Mouse (Mus musculus) heart, embryonic 13.5 days (tissue): ENCODE measurements around the gene Cxcr5. TPM values are rescaled to one million over a fixed set of nuclear protein-coding genes. Genes with fewer than 3 reads are reported as not detected.

Experiments used
- ATAC-seq: fragments of 200-750 bp; cut with Nextera tagmentation; 2 replicates; pipeline ENCODE4 v1.8.0; 2017; ENCODE audit warnings: moderate TSS enrichment; ENCODE audit not compliant: insufficient number of reproducible peaks, low FRiP score, low TSS enrichment; ENCODE audit errors: extremely low read depth
- H3K27ac ChIP-seq: fragments of 300-500 bp; sonication (generic); replicated peaks from 2 replicates; pipeline ENCODE4 v1.5.1; 2015; ENCODE audit warnings: moderate library complexity, mild to moderate bottlenecking, inconsistent platforms
- H3K27me3 ChIP-seq: fragments of 300-500 bp; sonication (generic); replicated peaks from 2 replicates; pipeline ENCODE4 v1.6.1; 2015; ENCODE audit warnings: mild to moderate bottlenecking, inconsistent platforms
- H3K36me3 ChIP-seq: fragments of 300-500 bp; sonication (generic); 2 replicates; pipeline ENCODE4 v1.6.1; 2015; ENCODE audit warnings: mild to moderate bottlenecking, inconsistent platforms
- H3K4me1 ChIP-seq: fragments of 300-500 bp; sonication (generic); 2 replicates; pipeline ENCODE4 v1.6.1; 2015; ENCODE audit warnings: inconsistent platforms
- H3K4me2 ChIP-seq: fragments of 300-500 bp; sonication (generic); 2 replicates; pipeline ENCODE4 v1.6.1; 2015; ENCODE audit warnings: inconsistent platforms, mild to moderate bottlenecking, moderate library complexity
- H3K4me3 ChIP-seq: fragments of 300-500 bp; sonication (generic); 2 replicates; pipeline ENCODE4 v1.5.1; 2015; ENCODE audit warnings: moderate library complexity, mild to moderate bottlenecking, inconsistent platforms
- H3K9ac ChIP-seq: fragments of 300-500 bp; sonication (generic); 2 replicates; pipeline ENCODE4 v1.6.1; 2015; ENCODE audit warnings: inconsistent platforms, mild to moderate bottlenecking, moderate library complexity
- H3K9me3 ChIP-seq: fragments of 300-500 bp; sonication (generic); 2 replicates; pipeline ENCODE4 v1.6.1; 2016; ENCODE audit warnings: inconsistent platforms
- WGBS: fragments of 180-500 bp; shearing (Covaris S2); methylation state at CpG from one replicate; pipeline ENCODE4 v1.1.7; 2015; ENCODE audit warnings: mixed read lengths; 5-methylcytosine and 5-hydroxymethylcytosine counted together
- polyA plus RNA-seq: library from polyadenylated mRNA; unstranded; fragments of >200 nt; fragmentation: Nextera tagmentation; extraction: Ambion mirVana; gene quantifications from 2 replicates; pipeline ENCODE4 v1.2.1, GENCODE M21; 2015

Gene Cxcr5
- polyA plus RNA-seq, 1 experiment from 2014 or later, result not detected

DNA sequence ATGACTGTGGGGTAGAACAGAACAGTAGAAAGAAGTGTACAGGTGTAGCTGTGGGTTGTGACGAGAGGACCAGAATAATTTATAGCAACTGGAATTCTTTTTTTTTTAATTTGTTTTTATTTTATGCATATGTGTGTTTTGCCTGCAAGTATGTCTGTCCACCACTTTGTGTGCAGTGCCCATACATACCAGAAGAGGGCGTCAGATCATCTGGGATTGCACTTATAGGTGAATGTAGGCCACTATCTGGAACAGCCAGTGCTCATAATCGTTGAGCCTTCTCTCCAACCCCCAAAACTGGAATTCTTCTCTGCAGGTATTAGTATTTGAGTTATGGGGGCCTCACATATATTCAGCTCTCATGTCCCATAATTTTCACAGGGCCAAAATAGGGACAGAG lies 88.5 kb downstream of the Cxcr5 start:
- H3K9ac ChIP-seq, result no peak overlapping the region
- ATAC-seq, result no peak

GRCm38 (mm10) chr9:44468800-44469199 lies 92.9 kb downstream of the Cxcr5 start:
- 46% methylated on average over 2 of the region's 2 CpGs for WGBS

More for the DNA sequence above, 88.5 kb downstream of the Cxcr5 start:
- Histone ChIP-seq H3K9me3 (no peaks in the 10 kb centered on the region), H3K4me3 (no peak overlapping the region), H3K27me3 (peaks cover 15% of the 10 kb centered on the region), H3K36me3 (no peaks in the 10 kb centered on the region), H3K27ac (no peak overlapping the region), H3K4me2 (no peak overlapping the region), H3K4me1 (peaks cover 18% of the 10 kb centered on the region)
- 56% methylated on average over 3 of the region's 3 CpGs for WGBS

DNA sequence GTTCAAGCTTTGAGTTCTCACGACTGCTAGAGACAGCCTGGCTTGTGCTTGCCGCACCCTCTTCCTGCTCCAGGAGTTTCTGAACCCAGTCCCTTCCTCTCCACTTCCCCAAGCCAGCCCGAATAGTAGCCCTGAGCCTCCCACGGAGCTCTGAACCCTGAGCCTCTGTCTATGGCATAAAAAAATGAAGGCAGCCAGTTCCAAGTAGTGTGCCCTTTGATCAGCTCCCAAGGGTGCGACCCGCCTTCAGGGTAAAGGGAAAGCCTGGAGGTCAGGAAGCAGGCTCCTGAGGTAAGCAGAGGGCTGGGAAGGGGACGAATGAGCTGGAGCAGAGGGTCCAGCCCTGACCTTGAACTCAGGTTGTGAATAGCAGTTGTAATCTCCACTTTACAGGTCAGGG lies 93.5 kb downstream of the Cxcr5 start:
- Histone ChIP-seq H3K4me3 (no peak overlapping the region), H3K9ac (no peak overlapping the region), H3K27me3 (peaks cover 31% of the 10 kb centered on the region), H3K27ac (no peak overlapping the region), H3K4me2 (no peak overlapping the region), H3K4me1 (no peaks in the 10 kb centered on the region), H3K9me3 (no peaks in the 10 kb centered on the region), H3K36me3 (no peaks in the 10 kb centered on the region)
- no peak for ATAC-seq
- 43% methylated on average over 7 of the region's 7 CpGs for WGBS

More at GRCm38 (mm10) chr9:44468800-44469199, 92.9 kb downstream of the Cxcr5 start:
- no peak overlapping the region for H3K4me3 ChIP-seq
- no peak overlapping the region for H3K27ac ChIP-seq
- H3K9me3 ChIP-seq, result no peaks in the 10 kb centered on the region
- H3K4me1 ChIP-seq, result no peaks in the 10 kb centered on the region
- no peaks in the 10 kb centered on the region for H3K36me3 ChIP-seq
- peaks cover 31% of the 10 kb centered on the region for H3K27me3 ChIP-seq
- no peak for ATAC-seq
- no peak overlapping the region for H3K4me2 ChIP-seq
- no peak overlapping the region for H3K9ac ChIP-seq

DNA sequence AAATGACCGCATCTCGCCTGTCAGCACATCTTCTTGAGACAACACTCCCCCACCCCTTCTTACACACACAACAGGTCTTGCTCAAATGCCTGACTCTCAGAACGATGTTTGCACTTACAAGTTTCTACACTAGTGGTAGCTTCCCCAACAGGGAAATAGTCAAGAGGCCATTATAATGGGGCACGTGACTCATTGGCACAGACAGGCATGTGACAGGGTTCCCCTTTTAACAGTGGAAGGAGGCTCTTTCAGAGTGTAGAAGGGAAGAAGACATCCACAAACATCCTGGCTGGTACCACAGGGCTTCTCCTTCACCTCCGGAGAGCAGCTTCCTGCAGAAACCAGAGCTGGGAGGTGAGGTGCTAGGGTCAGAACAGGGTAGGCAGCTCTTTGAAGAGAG lies 99.7 kb downstream of the Cxcr5 start:
- no peak overlapping the region for H3K4me3 ChIP-seq
- peaks cover 26% of the 10 kb centered on the region for H3K27me3 ChIP-seq
- H3K36me3 ChIP-seq, result no peaks in the 10 kb centered on the region
- H3K27ac ChIP-seq, result no peak overlapping the region
- no peaks in the 10 kb centered on the region for H3K4me1 ChIP-seq
- no peaks in the 10 kb centered on the region for H3K9me3 ChIP-seq
- no peak overlapping the region for H3K4me2 ChIP-seq
- no peak overlapping the region for H3K9ac ChIP-seq
- WGBS, result 71% methylated on average over 5 of the region's 5 CpGs
- no peak for ATAC-seq

Other genes with a start within 250 kb of the Cxcr5 start
- 7.1 TPM in 2 replicates for gene C2cd2l, start 241.6 kb downstream of the Cxcr5 start, polyA plus RNA-seq
- gene Dpagt1, start 235.9 kb downstream of the Cxcr5 start, polyA plus RNA-seq, result 33.4 and 34.4 TPM in 2 replicates
- gene H2afx, start 227.2 kb downstream of the Cxcr5 start, polyA plus RNA-seq, result 196 and 199 TPM in 2 replicates
- gene Hmbs, start 217.6 kb downstream of the Cxcr5 start, polyA plus RNA-seq, result 135 and 149 TPM in 2 replicates
- 20.0 and 21.1 TPM in 2 replicates for gene Vps11, start 200.2 kb downstream of the Cxcr5 start, polyA plus RNA-seq
- gene Hyou1, start 182.4 kb downstream of the Cxcr5 start, polyA plus RNA-seq, result 16.0 and 17.5 TPM in 2 replicates
- 31.4 and 36.4 TPM in 2 replicates for gene Slc37a4, start 165.0 kb downstream of the Cxcr5 start, polyA plus RNA-seq
- 1,048 and 1,209 TPM in 2 replicates for gene Rps25, start 154.7 kb downstream of the Cxcr5 start, polyA plus RNA-seq
- 78.9 and 89.7 TPM in 2 replicates for gene Trappc4, start 154.3 kb downstream of the Cxcr5 start, polyA plus RNA-seq
- gene Ccdc84, start 143.3 kb downstream of the Cxcr5 start, polyA plus RNA-seq, result 19.6 and 21.4 TPM in 2 replicates
- not detected in 2 replicates for gene Foxr1, start 120.7 kb downstream of the Cxcr5 start, polyA plus RNA-seq
- not detected in 2 replicates for gene Upk2, start 106.9 kb downstream of the Cxcr5 start, polyA plus RNA-seq
- 7.3 and 9.4 TPM in 2 replicates for gene Bcl9l, start 79.1 kb downstream of the Cxcr5 start, polyA plus RNA-seq
- 9.8 and 11.0 TPM in 2 replicates for gene Ddx6, start 43.0 kb upstream of the Cxcr5 start, polyA plus RNA-seq
- not detected in 2 replicates for gene Treh, start 111.4 kb upstream of the Cxcr5 start, polyA plus RNA-seq
- 20.2 and 24.4 TPM in 2 replicates for gene Phldb1, start 173.3 kb upstream of the Cxcr5 start, polyA plus RNA-seq
- 114 and 119 TPM in 2 replicates for gene Arcn1, start 206.0 kb upstream of the Cxcr5 start, polyA plus RNA-seq
- 65.7 and 68.6 TPM in 2 replicates for gene Ift46, start 206.0 kb upstream of the Cxcr5 start, polyA plus RNA-seq
- gene Tmem25, start 237.4 kb upstream of the Cxcr5 start, polyA plus RNA-seq, result 1.5 and 1.9 TPM in 2 replicates
- gene Ttc36, start 241.2 kb upstream of the Cxcr5 start, polyA plus RNA-seq, result 0.29 and 2.2 TPM in 2 replicates